Mouse (Mus musculus): ENCODE results near the gene Derl2. TPM values are rescaled to one million over a fixed set of nuclear protein-coding genes. Genes with fewer than 3 reads are reported as not detected.

Gene Derl2
- polyA plus RNA-seq, 1 experiment: 14.1 TPM

DNA sequence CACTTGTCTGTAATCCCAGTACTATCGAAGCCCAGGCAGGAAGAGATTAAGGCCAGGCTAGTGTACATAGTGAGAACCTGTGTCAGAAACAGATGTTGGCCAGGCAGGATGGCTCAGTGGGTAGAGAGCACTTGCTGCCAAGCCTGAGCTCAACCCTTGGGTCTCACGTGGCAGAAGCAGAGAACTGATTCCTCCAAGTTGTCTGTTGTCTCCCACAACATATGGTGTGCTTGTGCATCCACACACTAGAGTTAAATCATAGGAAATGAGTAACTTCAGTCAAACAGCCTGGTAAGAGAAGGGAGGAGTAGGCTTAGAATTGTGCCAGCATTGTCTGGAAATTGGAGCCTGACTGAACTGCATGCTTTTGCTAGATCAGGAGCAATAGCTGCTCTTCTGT lies 44.4 kb downstream of the Derl2 start:
- WGBS: 91% methylated on average over 2 of the region's 2 CpGs
- DNase-seq: no peak

GRCm38 (mm10) chr11:70973947-70974346 lies 45.7 kb downstream of the Derl2 start:
- DNase-seq: peak; percentile 5
- H3K4me3 ChIP-seq (ENCODE audit: control insufficient read depth, insufficient read depth, low read length): no peak overlapping the region
- peaks cover 36% of the 10 kb centered on the region for H3K36me3 ChIP-seq (ENCODE audit: control insufficient read depth, insufficient read depth, low read length)
- no peaks in the 10 kb centered on the region for H3K27me3 ChIP-seq (ENCODE audit: control insufficient read depth, insufficient read depth, low read length)
- 92% methylated on average over 4 of the region's 4 CpGs for WGBS
- peaks cover 2% of the 10 kb centered on the region for H3K4me1 ChIP-seq (replicated peaks; ENCODE audit: control insufficient read depth, insufficient read depth, low read length)
- TF ChIP-seq CTCF (IDR thresholded peaks at IDR 0.05; ENCODE audit: borderline replicate concordance, control insufficient read depth, extremely low read depth, insufficient read depth, low read length, poor library complexity): no peak
- TF ChIP-seq POLR2A (IDR thresholded peaks at IDR 0.05; ENCODE audit: control insufficient read depth, extremely low read depth, insufficient read depth, low read length, poor library complexity): no peak
- H3K27ac ChIP-seq (ENCODE audit: control insufficient read depth, insufficient read depth, low read length): no peak overlapping the region

More for the DNA sequence above, 44.4 kb downstream of the Derl2 start:
- Histone ChIP-seq H3K4me3 (ENCODE audit: control insufficient read depth, insufficient read depth, low read length) (no peak overlapping the region), H3K36me3 (ENCODE audit: control insufficient read depth, insufficient read depth, low read length) (peaks cover 43% of the 10 kb centered on the region), H3K4me1 (replicated peaks; ENCODE audit: control insufficient read depth, insufficient read depth, low read length) (no peaks in the 10 kb centered on the region), H3K27me3 (ENCODE audit: control insufficient read depth, insufficient read depth, low read length) (no peaks in the 10 kb centered on the region), H3K27ac (ENCODE audit: control insufficient read depth, insufficient read depth, low read length) (no peak overlapping the region)
- TF ChIP-seq CTCF (IDR thresholded peaks at IDR 0.05; ENCODE audit: borderline replicate concordance, control insufficient read depth, extremely low read depth, insufficient read depth, low read length, poor library complexity) (no peak), POLR2A (IDR thresholded peaks at IDR 0.05; ENCODE audit: control insufficient read depth, extremely low read depth, insufficient read depth, low read length, poor library complexity) (no peak)

DNA sequence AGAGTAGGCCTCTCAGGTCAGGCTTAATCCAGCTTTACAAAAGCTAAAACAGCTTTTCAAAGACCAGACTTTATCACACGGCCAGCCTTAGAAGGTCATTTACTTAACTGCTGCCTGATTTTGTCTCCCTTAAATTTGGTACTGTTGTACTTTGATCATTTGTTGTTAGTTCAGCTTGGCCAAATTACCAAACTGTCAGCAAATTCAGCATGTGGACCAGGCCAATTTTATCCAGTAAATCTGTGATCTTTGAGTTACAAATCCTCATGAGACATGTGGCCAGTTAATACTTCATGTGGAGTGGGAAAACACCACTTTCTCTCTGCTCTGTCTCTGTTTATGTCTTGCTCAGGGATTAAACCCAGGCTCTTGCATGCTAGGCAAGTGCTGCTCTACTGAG lies 47.1 kb downstream of the Derl2 start:
- no peak overlapping the region for H3K27ac ChIP-seq (ENCODE audit: control insufficient read depth, insufficient read depth, low read length)
- TF ChIP-seq POLR2A (IDR thresholded peaks at IDR 0.05; ENCODE audit: control insufficient read depth, extremely low read depth, insufficient read depth, low read length, poor library complexity) (no peak), CTCF (IDR thresholded peaks at IDR 0.05; ENCODE audit: borderline replicate concordance, control insufficient read depth, extremely low read depth, insufficient read depth, low read length, poor library complexity) (no peak)
- no peak for DNase-seq
- peaks cover 22% of the 10 kb centered on the region for H3K36me3 ChIP-seq (ENCODE audit: control insufficient read depth, insufficient read depth, low read length)
- H3K4me1 ChIP-seq (replicated peaks; ENCODE audit: control insufficient read depth, insufficient read depth, low read length): peaks cover 4% of the 10 kb centered on the region
- H3K27me3 ChIP-seq (ENCODE audit: control insufficient read depth, insufficient read depth, low read length): no peaks in the 10 kb centered on the region
- WGBS: 95% methylated on average over 1 of the region's 1 CpGs
- no peak overlapping the region for H3K4me3 ChIP-seq (ENCODE audit: control insufficient read depth, insufficient read depth, low read length)

DNA sequence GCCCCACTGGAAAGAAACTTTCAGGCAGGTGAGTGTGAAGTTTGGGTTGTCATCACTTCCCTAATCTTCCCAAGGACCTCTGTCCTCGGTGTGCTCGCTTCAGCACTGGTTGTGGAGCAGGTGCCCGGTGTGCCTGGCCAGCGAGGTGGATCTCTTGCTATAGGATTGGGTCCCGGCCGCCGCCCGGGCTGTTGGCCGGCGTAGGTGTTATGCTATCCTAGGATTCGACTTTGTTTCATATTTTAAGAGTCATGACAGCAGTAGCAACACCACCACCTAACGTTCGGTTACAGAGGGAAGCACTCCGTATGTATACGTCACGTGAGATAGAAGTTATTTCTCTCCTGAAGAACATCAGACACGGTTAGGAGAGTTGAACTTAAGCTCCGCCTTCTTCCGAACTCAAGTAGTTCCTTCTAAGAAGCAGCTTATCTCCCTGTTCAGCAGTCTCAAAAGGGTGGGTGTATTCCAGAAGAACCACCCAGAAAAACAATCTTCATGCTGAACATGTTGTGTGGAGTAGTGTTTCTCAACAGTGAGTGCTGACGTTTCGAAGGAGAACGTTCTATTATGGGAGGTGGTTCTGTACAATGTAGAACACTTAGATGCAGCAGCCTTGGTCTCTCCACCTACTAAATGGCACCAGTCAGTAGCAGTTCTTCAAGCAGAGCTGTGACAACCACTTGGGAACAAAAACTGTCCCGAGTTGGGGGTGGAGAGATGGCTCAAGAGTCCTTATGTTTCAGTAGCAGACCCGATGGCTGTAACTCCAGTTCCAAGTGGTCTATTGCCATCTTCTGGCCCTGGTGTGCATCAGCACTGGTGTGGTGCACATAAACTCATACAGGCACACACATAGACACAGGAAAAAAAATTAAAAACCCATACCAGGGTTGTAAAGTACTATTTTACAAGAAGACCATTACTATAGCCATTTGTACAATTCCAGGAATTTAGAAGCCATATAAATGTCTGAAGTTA lies 48.8 kb downstream of the Derl2 start:
- TF ChIP-seq CTCF (IDR thresholded peaks at IDR 0.05; ENCODE audit: borderline replicate concordance, control insufficient read depth, extremely low read depth, insufficient read depth, low read length, poor library complexity) (no peak), POLR2A (IDR thresholded peaks at IDR 0.05; ENCODE audit: control insufficient read depth, extremely low read depth, insufficient read depth, low read length, poor library complexity) (no peak)
- DNase-seq: no peak
- Histone ChIP-seq H3K4me3 (ENCODE audit: control insufficient read depth, insufficient read depth, low read length) (peak overlapping the region; percentile 67), H3K4me1 (replicated peaks; ENCODE audit: control insufficient read depth, insufficient read depth, low read length) (peaks cover 4% of the 10 kb centered on the region), H3K27ac (ENCODE audit: control insufficient read depth, insufficient read depth, low read length) (peak overlapping the region; percentile 55), H3K27me3 (ENCODE audit: control insufficient read depth, insufficient read depth, low read length) (no peaks in the 10 kb centered on the region), H3K36me3 (ENCODE audit: control insufficient read depth, insufficient read depth, low read length) (peaks cover 16% of the 10 kb centered on the region)
- WGBS: 11% methylated on average over 24 of the region's 24 CpGs

DNA sequence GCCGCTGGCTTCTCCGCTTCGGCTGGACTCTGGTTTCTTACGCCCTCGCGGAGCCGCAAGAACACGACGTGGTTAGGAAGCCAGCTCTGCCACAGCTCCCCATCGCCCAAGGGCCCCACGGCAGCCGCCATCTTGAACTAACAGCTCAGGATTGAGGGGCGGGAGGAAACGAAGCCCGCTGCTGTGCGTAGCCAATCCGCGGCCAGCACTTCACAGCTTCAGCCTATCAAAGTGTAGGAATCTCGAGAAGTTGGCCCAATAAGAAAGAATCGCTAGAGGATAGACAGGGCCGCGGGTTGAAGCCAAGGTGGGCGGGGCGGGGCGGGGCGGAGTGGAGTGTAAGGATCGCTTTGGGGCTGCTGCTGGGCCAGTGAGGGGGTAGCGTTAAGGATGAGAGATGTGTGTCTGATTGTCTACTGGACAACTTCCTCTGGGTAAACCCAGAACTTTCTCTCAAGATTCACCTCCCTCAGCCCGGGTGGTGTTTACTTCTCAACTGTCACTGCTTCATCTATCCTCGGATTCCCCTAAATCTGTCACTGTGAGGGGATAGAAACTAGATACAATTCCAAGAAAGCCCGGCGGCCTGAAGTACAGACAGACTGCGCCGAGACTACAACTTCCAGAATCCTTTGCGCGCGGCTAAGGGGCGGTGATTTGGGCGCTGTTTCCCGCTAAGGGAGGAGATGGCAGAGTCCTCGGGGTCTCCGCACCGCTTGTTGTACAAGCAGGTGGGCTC lies 49.7 kb downstream of the Derl2 start, which contains the start of the genes Nup88 and Rpain:
Gene Nup88 (minus strand): TSS at position 153 of the 739 bp plus-strand sequence.
Gene Rpain (plus strand): TSS at position 393 of the 739 bp plus-strand sequence.
- H3K4me1 ChIP-seq (replicated peaks; ENCODE audit: control insufficient read depth, insufficient read depth, low read length): peaks cover 4% of the 10 kb centered on the region
- TF ChIP-seq POLR2A (IDR thresholded peaks at IDR 0.05; ENCODE audit: control insufficient read depth, extremely low read depth, insufficient read depth, low read length, poor library complexity): peak; percentile 91
- peak; percentile 48; the same call in 1 of the 2 replicates for TF ChIP-seq CTCF (IDR thresholded peaks at IDR 0.05; ENCODE audit: borderline replicate concordance, control insufficient read depth, extremely low read depth, insufficient read depth, low read length, poor library complexity)
- under 1% methylated on average over 43 of the region's 43 CpGs for WGBS
- no peaks in the 10 kb centered on the region for H3K27me3 ChIP-seq (ENCODE audit: control insufficient read depth, insufficient read depth, low read length)
- H3K36me3 ChIP-seq (ENCODE audit: control insufficient read depth, insufficient read depth, low read length): peaks cover 15% of the 10 kb centered on the region
- H3K27ac ChIP-seq (ENCODE audit: control insufficient read depth, insufficient read depth, low read length): peak within 1 kb of the TSS; percentile 55
- DNase-seq: peak; percentile 92
- H3K4me3 ChIP-seq (ENCODE audit: control insufficient read depth, insufficient read depth, low read length): peak within 1 kb of the TSS; percentile 86

- Histone ChIP-seq H3K36me3 (ENCODE audit: control insufficient read depth, insufficient read depth, low read length) (peaks cover 18% of the 10 kb centered on the region), H3K4me3 (ENCODE audit: control insufficient read depth, insufficient read depth, low read length) (peak overlapping the region; percentile 86)
Measured at GRCm38 (mm10) chr11:70969271-70969794, 50.3 kb downstream of the Derl2 start.

More at GRCm38 (mm10) chr11:70969271-70969794, 50.3 kb downstream of the Derl2 start:
- WGBS: under 1% methylated on average over 25 of the region's 25 CpGs
- Histone ChIP-seq H3K4me1 (replicated peaks; ENCODE audit: control insufficient read depth, insufficient read depth, low read length) (peaks cover 4% of the 10 kb centered on the region), H3K27ac (ENCODE audit: control insufficient read depth, insufficient read depth, low read length) (peak overlapping the region; percentile 40; the same call in 1 of the 2 replicates), H3K27me3 (ENCODE audit: control insufficient read depth, insufficient read depth, low read length) (no peaks in the 10 kb centered on the region)
- TF ChIP-seq POLR2A (IDR thresholded peaks at IDR 0.05; ENCODE audit: control insufficient read depth, extremely low read depth, insufficient read depth, low read length, poor library complexity) (no peak), CTCF (IDR thresholded peaks at IDR 0.05; ENCODE audit: borderline replicate concordance, control insufficient read depth, extremely low read depth, insufficient read depth, low read length, poor library complexity) (no peak)
- no peak for DNase-seq
